Mouse (Mus musculus) stomach, embryonic 14.5 days (tissue): ENCODE results near the gene Vti1a. TPM values are rescaled to one million over a fixed set of nuclear protein-coding genes. Genes with fewer than 3 reads are reported as not detected.

Experiments used
- ATAC-seq: fragments of 200-750 bp; cut with Nextera tagmentation; 2 replicates; pipeline ENCODE4 v1.8.0; 2017; ENCODE audit warnings: low read depth, moderate TSS enrichment; ENCODE audit not compliant: insufficient number of reproducible peaks, insufficient read depth, low FRiP score
- H3K27ac ChIP-seq: fragments of 300-500 bp; sonication (generic); 2 replicates; pipeline ENCODE4 v1.5.1; 2014; ENCODE audit warnings: mild to moderate bottlenecking, low read length, moderate library complexity, mixed read lengths
- H3K27me3 ChIP-seq: fragments of 300-500 bp; sonication (generic); 2 replicates; pipeline ENCODE4 v1.6.1; 2014; ENCODE audit warnings: low read length, control low read depth, mixed read lengths; ENCODE audit not compliant: control insufficient read depth, insufficient read depth
- H3K36me3 ChIP-seq: fragments of 300-500 bp; sonication (generic); 2 replicates; pipeline ENCODE4 v1.6.1; 2014; ENCODE audit warnings: mild to moderate bottlenecking, control low read depth, low read length, moderate library complexity, mixed read lengths; ENCODE audit not compliant: control insufficient read depth, insufficient read depth
- H3K4me1 ChIP-seq: fragments of 300-500 bp; sonication (generic); 2 replicates; pipeline ENCODE4 v1.6.1; 2014; ENCODE audit warnings: low read length, control low read depth, mixed read lengths; ENCODE audit not compliant: control insufficient read depth, insufficient read depth
- H3K4me2 ChIP-seq: fragments of 300-500 bp; sonication (generic); replicated peaks from 2 replicates; pipeline ENCODE4 v1.6.1; 2014; ENCODE audit warnings: low read depth, low read length, control low read depth
- H3K4me3 ChIP-seq: fragments of 300-500 bp; sonication (generic); 2 replicates; pipeline ENCODE4 v1.5.1; 2014; ENCODE audit warnings: low read depth, low read length, control low read depth
- H3K9ac ChIP-seq: fragments of 300-500 bp; sonication (generic); replicated peaks from 2 replicates; pipeline ENCODE4 v1.6.1; 2014; ENCODE audit warnings: low read depth, mild to moderate bottlenecking, control low read depth, low read length, moderate library complexity, mixed read lengths
- H3K9me3 ChIP-seq: fragments of 300-500 bp; sonication (generic); 2 replicates; pipeline ENCODE4 v1.6.1; 2016; ENCODE audit warnings: low read depth, low read length, control low read depth; ENCODE audit not compliant: control insufficient read depth
- WGBS: fragments of 180-500 bp; shearing (Covaris S2); extraction: QIAGEN DNeasy Blood & Tissue Kit; methylation state at CpG from one replicate; pipeline ENCODE4 v1.1.7; 2014; 5-methylcytosine and 5-hydroxymethylcytosine counted together
- polyA plus RNA-seq: library from polyadenylated mRNA; unstranded; fragments of >200 nt; fragmentation: Nextera tagmentation; extraction: Ambion mirVana; gene quantifications from 2 replicates; pipeline ENCODE4 v1.2.1, GENCODE M21; 2014

The Vti1a gene
- polyA plus RNA-seq, 1 experiment from 2014 or later = 27.2 TPM

DNA sequence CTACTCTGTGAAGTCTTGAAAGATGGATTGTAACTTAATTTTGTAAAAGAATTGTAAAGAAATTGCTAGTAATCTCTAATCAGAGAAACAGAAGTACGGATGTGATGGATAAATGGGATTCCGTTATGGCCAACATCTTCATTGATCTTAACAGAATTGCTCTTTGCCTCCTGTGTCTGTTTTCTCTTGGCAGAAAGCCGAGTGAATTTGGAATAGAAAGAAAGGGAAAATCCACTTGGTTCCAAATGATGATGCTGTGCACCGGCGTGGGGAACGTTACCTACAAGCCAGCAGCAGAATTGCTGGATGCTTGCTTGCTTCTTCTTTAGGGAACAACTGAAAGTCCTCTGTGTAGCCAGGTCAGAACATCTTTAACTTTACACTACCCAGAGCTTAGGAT, 24.4 kb downstream of the Vti1a start:
- H3K4me3 ChIP-seq = no peak overlapping the region
- ATAC-seq = no peak
- no peaks in the 10 kb centered on the region for H3K27me3 ChIP-seq
- no peak overlapping the region for H3K9ac ChIP-seq
- WGBS = 90% methylated on average over 6 of the region's 6 CpGs
- H3K27ac ChIP-seq = no peak overlapping the region
- H3K4me2 ChIP-seq = no peak overlapping the region
- H3K36me3 ChIP-seq = no peaks in the 10 kb centered on the region
- no peaks in the 10 kb centered on the region for H3K9me3 ChIP-seq
- 0 out of 2 replicates have a peak, but pooled peaks cover 4% of the 10 kb centered on the region for H3K4me1 ChIP-seq

DNA sequence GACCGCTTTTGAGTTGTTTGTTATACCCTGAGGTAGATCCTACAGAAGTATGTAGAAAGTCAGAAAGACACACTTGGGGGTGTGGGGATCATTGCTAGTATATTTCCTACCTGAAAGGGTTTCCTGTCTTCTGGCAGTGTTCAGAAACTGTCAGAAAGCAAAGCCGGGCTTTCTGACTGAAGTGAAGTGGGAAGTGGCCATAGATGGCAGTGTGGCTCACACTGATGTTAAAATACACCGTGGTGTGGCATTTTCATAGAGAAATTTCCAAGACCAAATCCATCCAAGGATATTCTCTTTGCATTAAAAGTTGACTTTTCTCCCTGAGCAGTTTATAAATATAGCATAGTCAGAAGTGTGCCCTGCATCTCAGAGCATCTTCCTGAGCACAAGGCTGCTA, 25.3 kb downstream of the Vti1a start:
- Histone ChIP-seq H3K27me3 (no peaks in the 10 kb centered on the region), H3K27ac (no peak overlapping the region), H3K4me1 (0 out of 2 replicates have a peak, but pooled peaks cover 4% of the 10 kb centered on the region), H3K9me3 (no peaks in the 10 kb centered on the region), H3K4me3 (no peak overlapping the region), H3K36me3 (no peaks in the 10 kb centered on the region), H3K4me2 (no peak overlapping the region), H3K9ac (no peak overlapping the region)
- ATAC-seq = no peak
- 67% methylated on average over 3 of the region's 3 CpGs for WGBS

DNA sequence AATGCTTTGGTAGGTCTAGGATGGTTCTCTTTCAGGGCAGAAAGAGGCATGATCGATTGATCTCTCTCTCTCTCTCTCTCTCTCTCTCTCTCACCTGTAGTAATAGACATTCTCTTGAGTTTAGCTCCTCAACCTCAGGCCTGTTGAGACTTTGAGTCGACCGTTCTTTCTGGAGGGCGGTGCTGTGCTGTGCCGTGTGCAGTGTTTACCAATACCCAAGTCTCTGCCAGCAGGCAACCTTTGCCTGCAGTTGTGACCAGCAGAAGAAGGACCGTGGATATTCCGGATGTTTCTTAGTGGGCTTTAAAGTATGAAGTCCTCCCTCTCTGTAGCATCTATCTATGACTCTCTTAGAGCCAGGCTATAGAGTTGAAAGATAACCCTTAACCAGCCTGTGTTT, 26.3 kb downstream of the Vti1a start:
- H3K4me3 ChIP-seq = no peak overlapping the region
- H3K4me2 ChIP-seq = no peak overlapping the region
- H3K9ac ChIP-seq = no peak overlapping the region
- no peaks in the 10 kb centered on the region for H3K36me3 ChIP-seq
- H3K27ac ChIP-seq = no peak overlapping the region
- H3K27me3 ChIP-seq = no peaks in the 10 kb centered on the region
- H3K9me3 ChIP-seq = no peaks in the 10 kb centered on the region
- 0 out of 2 replicates have a peak, but pooled peaks cover 4% of the 10 kb centered on the region for H3K4me1 ChIP-seq
- WGBS = 85% methylated on average over 7 of the region's 7 CpGs
- no peak for ATAC-seq

DNA sequence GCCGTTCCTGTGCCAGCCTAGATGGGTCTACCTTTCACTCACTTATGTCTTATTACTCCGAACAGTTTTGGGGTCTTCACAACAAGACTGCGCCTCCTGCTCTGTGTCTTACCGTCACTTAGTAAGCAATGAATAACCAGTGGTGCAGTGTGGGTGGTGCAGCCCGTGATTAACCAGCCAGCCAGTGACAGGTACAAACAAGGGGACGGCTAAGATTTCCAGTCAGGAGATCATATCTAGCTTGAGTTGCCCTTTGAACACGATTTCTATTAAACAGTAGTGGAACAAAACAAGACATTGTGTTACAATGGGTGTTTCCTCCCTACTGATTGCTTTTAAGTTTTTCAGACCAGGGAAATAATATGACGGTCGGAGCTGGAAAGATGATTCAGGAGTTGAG, 27.2 kb downstream of the Vti1a start:
- Histone ChIP-seq H3K27ac (no peak overlapping the region), H3K9ac (no peak overlapping the region), H3K4me2 (no peak overlapping the region), H3K4me1 (0 out of 2 replicates have a peak, but pooled peaks cover 4% of the 10 kb centered on the region), H3K4me3 (no peak overlapping the region), H3K27me3 (no peaks in the 10 kb centered on the region), H3K9me3 (no peaks in the 10 kb centered on the region), H3K36me3 (no peaks in the 10 kb centered on the region)
- no peak for ATAC-seq
- WGBS = 73% methylated on average over 9 of the region's 9 CpGs

DNA sequence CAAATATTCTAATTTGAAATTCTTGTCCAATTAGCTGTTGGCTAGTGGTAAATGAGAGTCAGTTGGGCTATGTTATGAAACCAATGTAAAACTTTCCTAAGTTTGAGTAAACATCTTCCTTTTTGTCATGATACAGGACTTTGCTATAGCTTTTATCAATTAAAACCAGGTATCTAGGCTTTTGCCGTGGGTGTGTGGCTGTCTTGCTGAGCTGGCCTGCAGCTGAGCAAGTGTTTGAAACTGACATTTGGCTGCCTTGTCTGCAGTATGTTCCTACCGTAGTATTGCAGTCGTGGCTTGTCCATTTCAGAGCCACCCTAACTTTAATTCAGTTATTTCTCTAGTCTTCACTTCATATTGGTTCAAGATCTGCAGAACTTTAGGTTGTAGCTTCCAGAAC, 32.1 kb downstream of the Vti1a start:
- no peak for ATAC-seq
- no peak overlapping the region for H3K9ac ChIP-seq
- no peaks in the 10 kb centered on the region for H3K36me3 ChIP-seq
- 82% methylated on average over 3 of the region's 3 CpGs for WGBS
- H3K4me2 ChIP-seq = no peak overlapping the region
- no peaks in the 10 kb centered on the region for H3K4me1 ChIP-seq
- no peak overlapping the region for H3K4me3 ChIP-seq
- H3K9me3 ChIP-seq = no peaks in the 10 kb centered on the region
- H3K27me3 ChIP-seq = no peaks in the 10 kb centered on the region
- no peak overlapping the region for H3K27ac ChIP-seq

DNA sequence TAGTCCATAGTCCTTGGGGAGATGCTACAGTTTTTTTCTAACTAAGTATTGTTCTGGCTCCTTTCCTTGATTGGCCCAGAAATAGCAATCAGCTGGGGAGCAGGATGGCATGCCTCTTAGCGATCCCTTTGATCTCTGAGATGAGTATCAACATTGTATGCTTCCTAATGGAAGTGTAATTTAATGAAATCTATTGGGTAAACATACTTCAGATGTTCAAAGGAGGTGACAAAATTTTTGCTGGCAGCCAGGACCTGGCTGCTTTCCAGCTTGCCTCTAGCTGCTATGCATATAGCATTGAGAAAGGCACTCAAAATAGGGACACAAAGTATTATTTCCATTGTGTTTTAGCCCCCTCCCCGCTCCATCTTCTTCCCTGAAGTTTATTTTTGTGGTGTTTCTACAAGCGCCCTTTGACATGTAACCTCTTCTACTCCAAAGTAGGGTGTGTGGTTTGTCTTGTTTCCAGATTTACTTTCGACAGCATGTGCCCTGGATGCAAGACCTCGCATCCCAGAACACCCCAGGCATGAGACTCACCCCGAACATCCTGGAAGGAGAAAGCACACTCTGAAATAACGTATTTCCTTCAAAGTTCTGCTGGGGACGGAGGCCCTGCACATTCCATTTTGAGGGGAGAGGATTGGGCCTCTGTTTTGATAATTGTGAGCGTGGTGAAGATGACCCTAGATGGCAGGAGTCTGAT, 34.7 kb downstream of the Vti1a start:
- no peak overlapping the region for H3K4me2 ChIP-seq
- ATAC-seq = no peak
- no peak overlapping the region for H3K4me3 ChIP-seq
- H3K36me3 ChIP-seq = no peaks in the 10 kb centered on the region
- WGBS = 58% methylated on average over 9 of the region's 9 CpGs
- no peaks in the 10 kb centered on the region for H3K27me3 ChIP-seq
- no peak overlapping the region for H3K27ac ChIP-seq
- no peaks in the 10 kb centered on the region for H3K9me3 ChIP-seq
- H3K9ac ChIP-seq = no peak overlapping the region
- no peaks in the 10 kb centered on the region for H3K4me1 ChIP-seq

DNA sequence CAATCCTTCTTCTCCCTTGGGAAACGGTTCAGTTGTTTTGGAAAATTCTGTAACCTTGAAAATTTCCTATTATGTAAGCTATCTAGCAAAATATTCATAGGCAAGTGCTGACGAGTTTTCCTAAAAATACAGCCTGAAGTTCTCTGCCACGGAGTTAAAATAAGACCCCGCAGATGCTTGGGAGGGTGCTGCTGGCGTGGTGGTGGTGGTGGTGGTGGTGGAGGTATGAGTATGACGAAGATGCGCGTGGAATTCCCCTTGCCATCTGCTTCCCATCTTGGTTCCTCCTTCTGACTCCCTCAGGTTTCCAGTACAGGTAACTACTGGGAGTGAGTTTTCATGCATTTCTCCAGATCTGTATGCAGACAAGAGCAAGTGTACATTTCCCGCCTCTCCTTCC, 46.5 kb downstream of the Vti1a start:
- 94% methylated on average over 9 of the region's 9 CpGs for WGBS
- Histone ChIP-seq H3K27me3 (no peaks in the 10 kb centered on the region), H3K9ac (no peak overlapping the region), H3K36me3 (no peaks in the 10 kb centered on the region), H3K4me2 (no peak overlapping the region), H3K4me1 (no peaks in the 10 kb centered on the region), H3K27ac (no peak overlapping the region), H3K9me3 (no peaks in the 10 kb centered on the region), H3K4me3 (no peak overlapping the region)
- ATAC-seq = no peak

DNA sequence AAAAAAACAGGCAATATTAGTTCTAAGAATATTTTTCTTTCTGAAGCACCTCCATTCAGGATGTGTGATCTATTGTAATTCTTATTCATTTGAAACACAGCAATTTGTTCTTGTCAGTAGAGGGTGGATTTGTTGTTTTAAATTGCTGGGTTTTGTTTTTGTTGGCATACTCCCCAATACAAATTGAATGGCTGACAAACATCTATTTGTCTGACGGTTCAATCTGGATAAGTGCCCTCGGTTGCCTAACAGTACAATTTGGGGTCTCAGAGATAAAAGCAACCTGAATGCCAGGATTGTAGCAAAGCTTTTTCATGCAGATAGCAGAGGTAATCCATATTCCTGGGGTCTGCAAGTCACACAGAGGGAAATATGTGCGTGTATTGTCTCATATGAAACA, 53.6 kb downstream of the Vti1a start:
- Histone ChIP-seq H3K4me2 (no peak overlapping the region), H3K27ac (no peak overlapping the region), H3K9ac (no peak overlapping the region), H3K27me3 (no peaks in the 10 kb centered on the region), H3K4me3 (no peak overlapping the region), H3K36me3 (no peaks in the 10 kb centered on the region), H3K4me1 (no peaks in the 10 kb centered on the region), H3K9me3 (no peaks in the 10 kb centered on the region)
- 53% methylated on average over 3 of the region's 3 CpGs for WGBS
- no peak for ATAC-seq

DNA sequence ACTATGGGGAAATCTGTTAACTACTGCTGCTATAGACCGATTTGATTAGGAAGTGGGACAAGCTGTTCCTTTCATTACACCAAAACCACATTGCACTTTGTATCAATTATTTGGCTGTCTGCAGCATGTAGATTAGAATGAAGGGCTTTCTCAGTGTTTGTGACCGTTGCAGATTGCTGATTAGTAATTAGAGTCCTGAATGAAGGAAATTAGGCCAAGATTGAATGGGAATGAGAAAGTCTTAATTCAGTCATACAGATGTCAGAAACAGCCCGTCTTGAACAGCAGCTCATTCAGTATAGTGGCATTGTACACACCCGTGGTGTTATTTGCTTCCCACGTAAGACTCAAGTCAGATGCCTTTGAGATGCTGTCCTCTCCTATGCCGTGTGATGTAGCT, 60.2 kb downstream of the Vti1a start:
- no peak overlapping the region for H3K9ac ChIP-seq
- H3K27ac ChIP-seq = no peak overlapping the region
- 81% methylated on average over 6 of the region's 6 CpGs for WGBS
- H3K4me2 ChIP-seq = no peak overlapping the region
- ATAC-seq = no peak
- no peaks in the 10 kb centered on the region for H3K27me3 ChIP-seq
- H3K4me3 ChIP-seq = no peak overlapping the region
- H3K4me1 ChIP-seq = no peaks in the 10 kb centered on the region
- no peaks in the 10 kb centered on the region for H3K9me3 ChIP-seq
- H3K36me3 ChIP-seq = no peaks in the 10 kb centered on the region
